Mouse (Mus musculus) lung, embryonic 14.5 days (tissue): ENCODE results near the gene Gm42715. TPM values are rescaled to one million over a fixed set of nuclear protein-coding genes. Genes with fewer than 3 reads are reported as not detected.

Source experiments
- ATAC-seq: fragments of 200-750 bp; cut with Nextera tagmentation; 2 replicates; pipeline ENCODE4 v1.8.0; 2017; ENCODE audit warnings: mild to moderate bottlenecking, moderate TSS enrichment, moderate library complexity; ENCODE audit not compliant: insufficient read depth
- DNase-seq: peaks from one replicate; pipeline ENCODE4 v3.0.0-alpha.2; 2015
- H3K27ac ChIP-seq: fragments of 300-500 bp; sonication (generic); 2 replicates; pipeline ENCODE4 v1.5.1; 2014; ENCODE audit warnings: low read depth, mild to moderate bottlenecking, moderate library complexity
- H3K27me3 ChIP-seq: fragments of 300-500 bp; sonication (generic); 2 replicates; pipeline ENCODE4 v1.6.1; 2014; ENCODE audit warnings: low read length, control low read depth; ENCODE audit not compliant: insufficient read depth
- H3K36me3 ChIP-seq: fragments of 300-500 bp; sonication (generic); 2 replicates; pipeline ENCODE4 v1.6.1; 2014; ENCODE audit warnings: control low read depth; ENCODE audit not compliant: insufficient read depth
- H3K4me1 ChIP-seq: fragments of 300-500 bp; sonication (generic); 2 replicates; pipeline ENCODE4 v1.6.1; 2014; ENCODE audit warnings: antibody characterized with exemption, control low read depth; ENCODE audit not compliant: insufficient read depth
- H3K4me2 ChIP-seq: fragments of 300-500 bp; sonication (generic); 2 replicates; pipeline ENCODE4 v1.6.1; 2014; ENCODE audit warnings: mild to moderate bottlenecking
- H3K4me3 ChIP-seq: fragments of 300-500 bp; sonication (generic); 2 replicates; pipeline ENCODE4 v1.5.1; 2014; ENCODE audit warnings: low read depth, low read length
- H3K9ac ChIP-seq: fragments of 300-500 bp; sonication (generic); 2 replicates; pipeline ENCODE4 v1.6.1; 2014
- H3K9me3 ChIP-seq: fragments of 300-500 bp; sonication (generic); 2 replicates; pipeline ENCODE4 v1.6.1; 2016; ENCODE audit warnings: low read depth, low read length, control low read depth
- CTCF ChIP-seq: IDR thresholded peaks from 2 replicates; pipeline ENCODE4 v1.5.1; 2016; ENCODE audit warnings: antibody characterized with exemption, low read depth
- WGBS: fragments of 180-500 bp; shearing (Covaris S2); extraction: QIAGEN DNeasy Blood & Tissue Kit; methylation state at CpG from one replicate; pipeline ENCODE4 v1.1.7; 2014; 5-methylcytosine and 5-hydroxymethylcytosine counted together
- polyA plus RNA-seq: library from polyadenylated mRNA; unstranded; fragments of >200 nt; fragmentation: Nextera tagmentation; extraction: Ambion mirVana; gene quantifications from 2 replicates; pipeline ENCODE4 v1.2.1, GENCODE M21; 2014

Gene Gm42715
- polyA plus RNA-seq, 1 experiment from 2014 or later: 20.5 TPM

DNA sequence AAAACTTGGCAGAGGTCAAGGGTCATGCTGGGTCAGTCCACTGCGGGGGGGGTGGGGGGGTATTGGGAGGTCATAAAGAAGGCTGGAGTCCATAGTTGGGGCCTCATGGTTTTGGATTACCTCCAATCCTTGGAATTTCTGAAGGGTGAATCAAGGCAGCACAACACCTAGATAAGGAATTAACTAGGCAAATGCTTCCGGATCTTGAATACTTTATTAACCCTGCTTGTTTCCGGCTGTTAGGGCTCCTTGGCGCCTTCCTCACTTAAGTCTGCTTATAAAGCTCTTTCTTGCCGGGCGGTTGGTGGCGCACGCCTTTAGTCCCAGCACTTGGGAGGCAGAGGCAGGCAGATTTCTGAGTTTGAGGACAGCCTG is 6.4 kb upstream of the Gm42715 start:
- Histone ChIP-seq H3K27me3 (no peaks in the 10 kb centered on the region), H3K4me2 (peak overlapping the region; percentile 57), H3K4me1 (peaks cover 5% of the 10 kb centered on the region; the same call in 1 of the 2 replicates), H3K4me3 (peak overlapping the region; percentile 78), H3K9ac (peak overlapping the region; percentile 85), H3K27ac (peak overlapping the region; percentile 97; the same call in 1 of the 2 replicates), H3K36me3 (peaks cover 39% of the 10 kb centered on the region), H3K9me3 (no peaks in the 10 kb centered on the region)
- TF ChIP-seq CTCF: no peak
- ATAC-seq (no peak), DNase-seq (no peak)
- 29% methylated on average over 8 of the region's 8 CpGs for WGBS

DNA sequence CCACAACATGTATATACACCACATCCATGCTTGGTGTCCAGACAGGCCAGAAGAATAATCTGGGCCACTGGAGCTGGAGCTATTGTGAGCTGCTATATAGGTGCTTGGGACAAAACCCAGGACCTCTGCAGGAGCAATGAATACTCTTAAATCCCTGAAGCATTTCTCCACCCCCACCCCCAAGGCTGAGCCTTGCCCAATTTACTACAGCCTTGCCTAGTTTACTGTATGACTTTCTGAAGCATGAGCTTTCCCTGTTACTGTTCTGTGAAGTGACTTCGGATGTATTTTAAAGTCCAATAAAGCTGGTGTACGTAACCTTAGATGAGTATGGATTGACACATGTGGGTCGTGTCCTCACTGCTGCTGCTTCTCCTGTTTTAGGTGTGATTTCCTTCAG is 5.6 kb upstream of the Gm42715 start:
- Histone ChIP-seq H3K4me2 (peak overlapping the region; percentile 57), H3K4me3 (peak overlapping the region; percentile 78), H3K9ac (0 out of 2 replicates have a peak overlapping the region, but pooled peaks have one; percentile 8), H3K27ac (0 out of 2 replicates have a peak overlapping the region, but pooled peaks have one; percentile 3), H3K4me1 (peaks cover 5% of the 10 kb centered on the region; the same call in 1 of the 2 replicates), H3K27me3 (no peaks in the 10 kb centered on the region), H3K36me3 (peaks cover 47% of the 10 kb centered on the region), H3K9me3 (no peaks in the 10 kb centered on the region)
- ATAC-seq (no peak), DNase-seq (no peak)
- TF ChIP-seq CTCF: no peak
- 81% methylated on average over 3 of the region's 3 CpGs for WGBS

DNA sequence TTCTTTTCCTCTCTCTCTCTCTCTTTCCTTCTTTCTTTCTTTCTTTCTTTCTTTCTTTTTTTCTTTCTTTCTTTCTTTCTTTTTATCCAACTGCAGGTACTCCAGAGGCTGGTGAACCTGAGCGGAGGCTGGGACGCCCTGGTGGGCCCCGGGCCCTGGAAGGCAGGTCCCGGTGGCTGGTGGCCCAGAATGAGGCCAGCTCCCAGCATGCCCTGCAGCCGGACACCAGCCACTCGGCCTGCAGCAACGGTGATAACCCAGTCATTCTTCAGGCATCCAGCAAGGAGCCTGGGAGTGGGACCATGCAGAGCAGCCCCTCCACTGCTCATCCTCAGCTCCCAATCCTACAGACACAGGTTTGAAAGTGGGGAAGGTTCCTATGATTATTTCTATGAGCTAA is 3.5 kb upstream of the Gm42715 start:
- Histone ChIP-seq H3K4me2 (no peak overlapping the region), H3K4me3 (no peak overlapping the region), H3K9ac (no peak overlapping the region), H3K27me3 (no peaks in the 10 kb centered on the region), H3K27ac (no peak overlapping the region), H3K4me1 (peaks cover 5% of the 10 kb centered on the region; the same call in 1 of the 2 replicates), H3K9me3 (no peaks in the 10 kb centered on the region), H3K36me3 (peaks cover 65% of the 10 kb centered on the region)
- 85% methylated on average over 7 of the region's 7 CpGs for WGBS
- ATAC-seq (no peak), DNase-seq (no peak)
- no peak for TF ChIP-seq CTCF

DNA sequence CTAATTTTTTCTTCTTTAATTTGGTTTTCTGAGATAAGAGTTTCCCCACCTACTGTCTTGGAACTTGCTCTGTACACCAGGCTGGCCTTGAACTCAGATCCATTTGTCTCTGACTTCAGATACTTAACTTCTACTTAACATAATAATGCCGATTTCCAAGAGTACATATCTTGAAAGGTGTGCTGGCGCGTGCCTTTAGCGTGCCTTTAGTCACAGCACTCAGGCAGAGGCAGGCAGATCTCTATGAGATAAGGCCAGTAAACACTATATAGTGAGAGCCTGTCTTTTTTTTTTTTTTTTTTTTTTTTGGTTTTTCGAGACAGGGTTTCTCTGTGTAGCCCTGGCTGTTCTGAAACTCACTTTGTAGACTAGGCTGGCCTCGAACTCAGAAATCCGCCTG is 3.0 kb upstream of the Gm42715 start:
- Histone ChIP-seq H3K36me3 (peaks cover 70% of the 10 kb centered on the region), H3K27me3 (no peaks in the 10 kb centered on the region), H3K27ac (no peak overlapping the region), H3K4me1 (peaks cover 5% of the 10 kb centered on the region; the same call in 1 of the 2 replicates), H3K4me2 (no peak overlapping the region), H3K4me3 (no peak overlapping the region), H3K9me3 (no peaks in the 10 kb centered on the region), H3K9ac (no peak overlapping the region)
- ATAC-seq: no peak
- WGBS: 94% methylated on average over 6 of the region's 7 CpGs
- DNase-seq: no peak
- no peak for TF ChIP-seq CTCF

DNA sequence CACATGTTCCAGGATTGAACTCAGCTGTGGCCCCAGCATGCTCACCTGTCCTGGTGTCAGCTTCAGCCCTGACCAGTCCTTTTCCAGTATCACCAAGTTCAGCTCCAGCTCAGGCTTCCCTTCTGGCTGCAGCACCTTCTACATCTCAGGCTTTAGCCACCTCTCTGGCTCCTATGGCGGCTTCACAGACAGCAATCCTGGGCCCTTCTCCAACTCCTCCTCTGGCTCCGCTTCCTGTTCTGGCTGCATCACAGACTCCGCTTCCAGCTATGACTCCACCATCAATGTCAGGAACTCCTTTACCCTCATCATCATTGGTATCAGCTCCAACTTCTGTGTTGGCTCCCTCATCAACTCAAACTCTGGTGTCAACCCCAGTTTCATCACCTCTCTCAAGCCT is 22.3 kb downstream of the Gm42715 start:
- no peak for ATAC-seq
- no peak for TF ChIP-seq CTCF
- Histone ChIP-seq H3K27me3 (no peaks in the 10 kb centered on the region), H3K9ac (no peak overlapping the region), H3K4me1 (no peaks in the 10 kb centered on the region), H3K36me3 (peaks cover 93% of the 10 kb centered on the region), H3K4me3 (no peak overlapping the region), H3K9me3 (no peaks in the 10 kb centered on the region), H3K4me2 (no peak overlapping the region), H3K27ac (no peak overlapping the region)
- no peak for DNase-seq
- WGBS: 92% methylated on average over 3 of the region's 3 CpGs

DNA sequence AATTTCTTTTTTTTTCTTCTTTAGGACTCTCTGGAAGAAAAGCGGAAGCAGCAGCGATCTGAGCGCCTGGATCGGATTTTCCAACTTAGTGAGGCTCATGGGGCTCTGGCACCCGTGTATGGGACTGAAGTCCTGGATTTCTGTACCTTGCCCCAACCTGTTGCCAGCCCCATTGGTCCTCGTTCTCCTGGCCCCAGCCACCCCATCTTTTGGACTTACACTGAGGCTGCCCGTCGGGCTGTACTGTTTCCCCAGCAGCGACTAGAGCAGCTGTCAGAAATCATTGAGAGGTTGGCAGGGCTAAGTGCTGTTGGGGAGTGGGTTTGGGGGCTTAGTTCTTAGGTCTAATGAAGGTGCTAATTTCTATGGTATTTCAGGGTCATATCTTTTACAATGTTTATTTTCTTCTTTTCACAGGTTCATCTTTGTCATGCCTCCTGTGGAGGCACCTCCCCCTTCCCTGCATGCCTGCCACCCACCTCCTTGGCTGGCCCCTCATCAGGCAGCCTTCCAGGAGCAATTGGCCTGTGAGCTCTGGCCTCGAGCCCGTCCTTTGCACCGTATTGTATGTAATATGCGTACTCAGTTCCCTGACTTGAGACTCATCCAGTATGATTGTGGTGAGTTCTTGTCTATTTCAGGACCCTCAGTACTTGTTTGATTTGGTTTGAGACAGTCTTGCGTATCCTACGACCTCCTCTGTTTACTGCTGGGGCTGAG is 29.9 kb downstream of the Gm42715 start:
- Histone ChIP-seq H3K9me3 (no peaks in the 10 kb centered on the region), H3K4me1 (no peaks in the 10 kb centered on the region), H3K36me3 (peaks cover 83% of the 10 kb centered on the region), H3K4me3 (no peak overlapping the region), H3K27ac (no peak overlapping the region), H3K9ac (no peak overlapping the region), H3K4me2 (no peak overlapping the region), H3K27me3 (no peaks in the 10 kb centered on the region)
- 86% methylated on average over 15 of the region's 15 CpGs for WGBS
- no peak for TF ChIP-seq CTCF
- ATAC-seq: no peak
- no peak for DNase-seq

DNA sequence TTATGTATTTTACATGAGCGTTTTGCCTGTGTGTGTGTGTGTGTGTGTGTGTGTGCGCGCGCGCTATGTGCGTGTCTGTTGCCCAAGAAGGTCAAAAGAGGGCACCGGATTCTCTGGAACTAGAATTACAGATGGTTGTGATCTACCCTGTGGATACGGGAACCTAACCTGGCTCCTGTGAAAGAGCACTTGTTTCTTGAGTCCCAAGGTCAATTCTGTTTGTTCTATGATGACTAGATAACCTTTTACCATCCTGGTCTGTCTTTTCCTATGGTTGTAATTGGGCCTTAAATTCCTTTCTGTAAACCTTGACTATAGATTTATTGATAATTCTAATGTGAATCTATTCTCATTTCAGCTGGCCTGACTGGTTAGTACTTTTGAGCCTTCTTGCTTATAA is 32.2 kb downstream of the Gm42715 start:
- WGBS: 94% methylated on average over 8 of the region's 8 CpGs
- Histone ChIP-seq H3K36me3 (peaks cover 86% of the 10 kb centered on the region), H3K9me3 (no peaks in the 10 kb centered on the region), H3K9ac (no peak overlapping the region), H3K27ac (no peak overlapping the region), H3K4me2 (no peak overlapping the region), H3K4me1 (no peaks in the 10 kb centered on the region), H3K4me3 (no peak overlapping the region), H3K27me3 (no peaks in the 10 kb centered on the region)
- DNase-seq (no peak), ATAC-seq (no peak)
- TF ChIP-seq CTCF: no peak
